Mouse (Mus musculus): ENCODE measurements around the gene Dact2. TPM values are rescaled to one million over a fixed set of nuclear protein-coding genes. Genes with fewer than 3 reads are reported as not detected.
A peak's percentile ranks its signal among the peaks of the same experiment; 100 is the strongest.

Gene Dact2
- polyA plus RNA-seq, 1 experiment from 2014 or later: 1.1 TPM

DNA sequence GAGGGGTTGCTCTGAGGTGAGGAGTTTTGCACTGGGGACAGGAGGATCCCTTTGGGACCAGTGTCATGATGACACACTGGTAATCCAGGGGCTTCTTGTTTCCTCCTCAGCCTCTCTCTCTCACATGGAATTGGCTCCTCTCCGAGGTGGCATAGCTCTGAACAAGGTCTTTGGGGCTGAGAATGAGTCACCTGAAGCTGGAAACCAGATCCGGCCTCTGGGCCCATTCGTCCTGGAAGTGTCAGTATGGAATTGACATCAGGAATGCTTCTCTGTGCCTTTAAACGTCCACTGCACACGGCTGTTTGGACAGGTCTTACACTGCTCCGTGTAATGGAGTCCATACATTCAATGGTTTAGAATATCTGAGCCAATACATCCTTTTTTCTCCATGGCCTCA is 33.0 kb upstream of the Dact2 start:
- DNase-seq (ENCODE audit: low spot score) (no peak), ATAC-seq (ENCODE audit: insufficient read depth, low FRiP score, low TSS enrichment) (no peak)
- 67% methylated on average over 6 of the region's 6 CpGs for WGBS
- H3K9ac ChIP-seq (ENCODE audit: low read length): no peak overlapping the region
- no peaks in the 10 kb centered on the region for H3K27me3 ChIP-seq (ENCODE audit: control insufficient read depth, insufficient read depth, low read length)
- H3K4me2 ChIP-seq (ENCODE audit: low read depth): no peak overlapping the region
- H3K36me3 ChIP-seq (ENCODE audit: control insufficient read depth, insufficient read depth, low read length): no peaks in the 10 kb centered on the region
- H3K27ac ChIP-seq (ENCODE audit: low read depth, low read length): no peak overlapping the region
- H3K4me3 ChIP-seq (ENCODE audit: low read depth, low read length): no peak overlapping the region
- no peaks in the 10 kb centered on the region for H3K9me3 ChIP-seq (ENCODE audit: control insufficient read depth, low read length)
- no peaks in the 10 kb centered on the region for H3K4me1 ChIP-seq (ENCODE audit: control insufficient read depth, insufficient read depth, low read length)

GRCm38 (mm10) chr17:14234774-14235389 is 30.8 kb upstream of the Dact2 start:
- H3K4me1 ChIP-seq (ENCODE audit: control insufficient read depth, insufficient read depth, low read length): no peaks in the 10 kb centered on the region
- no peak for DNase-seq (ENCODE audit: low spot score)
- no peak overlapping the region for H3K27ac ChIP-seq (ENCODE audit: low read depth, low read length)
- H3K9ac ChIP-seq (ENCODE audit: low read length): no peak overlapping the region
- no peak overlapping the region for H3K4me3 ChIP-seq (ENCODE audit: low read depth, low read length)
- H3K9me3 ChIP-seq (ENCODE audit: control insufficient read depth, low read length): no peaks in the 10 kb centered on the region
- no peak overlapping the region for H3K4me2 ChIP-seq (ENCODE audit: low read depth)
- no peaks in the 10 kb centered on the region for H3K36me3 ChIP-seq (ENCODE audit: control insufficient read depth, insufficient read depth, low read length)
- ATAC-seq (ENCODE audit: insufficient read depth, low FRiP score, low TSS enrichment): no peak
- no peaks in the 10 kb centered on the region for H3K27me3 ChIP-seq (ENCODE audit: control insufficient read depth, insufficient read depth, low read length)
- 51% methylated on average over 12 of the region's 12 CpGs for WGBS

- H3K27ac ChIP-seq (ENCODE audit: low read depth, low read length): no peak overlapping the region
- H3K9me3 ChIP-seq (ENCODE audit: control insufficient read depth, low read length): no peaks in the 10 kb centered on the region
- H3K4me1 ChIP-seq (ENCODE audit: control insufficient read depth, insufficient read depth, low read length): no peaks in the 10 kb centered on the region
- WGBS: 60% methylated on average over 4 of the region's 4 CpGs
- H3K4me2 ChIP-seq (ENCODE audit: low read depth): no peak overlapping the region
- DNase-seq (ENCODE audit: low spot score) (no peak), ATAC-seq (ENCODE audit: insufficient read depth, low FRiP score, low TSS enrichment) (no peak)
- H3K4me3 ChIP-seq (ENCODE audit: low read depth, low read length): no peak overlapping the region
- H3K9ac ChIP-seq (ENCODE audit: low read length): no peak overlapping the region
- no peaks in the 10 kb centered on the region for H3K27me3 ChIP-seq (ENCODE audit: control insufficient read depth, insufficient read depth, low read length)
- H3K36me3 ChIP-seq (ENCODE audit: control insufficient read depth, insufficient read depth, low read length): no peaks in the 10 kb centered on the region
Measured at GRCm38 (mm10) chr17:14233658-14234057, 29.6 kb upstream of the Dact2 start.

DNA sequence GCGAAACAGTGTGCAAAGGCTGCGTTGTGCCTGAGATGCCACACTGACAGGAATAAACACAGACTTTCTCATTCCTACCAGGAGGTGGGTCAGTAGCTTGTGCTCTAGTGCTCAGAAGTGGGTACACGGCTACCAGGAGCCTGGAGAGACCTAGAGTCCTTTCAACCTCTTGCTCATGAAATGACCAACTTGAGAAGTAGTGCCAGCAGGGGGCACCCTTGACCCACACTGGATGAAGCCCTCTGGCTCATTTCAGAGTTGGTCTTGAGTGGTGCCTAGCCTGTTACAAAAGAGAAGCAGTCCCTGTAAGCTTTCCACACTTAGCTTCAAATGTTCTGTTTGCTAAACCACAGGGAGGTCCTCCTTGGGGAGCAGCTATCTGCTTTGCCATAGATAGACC is 28.5 kb upstream of the Dact2 start:
- peak; percentile 87 for DNase-seq (ENCODE audit: low spot score)
- ATAC-seq (ENCODE audit: insufficient read depth, low FRiP score, low TSS enrichment): no peak
- Histone ChIP-seq H3K9me3 (ENCODE audit: control insufficient read depth, low read length) (no peaks in the 10 kb centered on the region), H3K9ac (ENCODE audit: low read length) (no peak overlapping the region), H3K4me2 (ENCODE audit: low read depth) (no peak overlapping the region), H3K4me3 (ENCODE audit: low read depth, low read length) (no peak overlapping the region), H3K36me3 (ENCODE audit: control insufficient read depth, insufficient read depth, low read length) (no peaks in the 10 kb centered on the region), H3K4me1 (ENCODE audit: control insufficient read depth, insufficient read depth, low read length) (no peaks in the 10 kb centered on the region), H3K27ac (ENCODE audit: low read depth, low read length) (no peak overlapping the region), H3K27me3 (ENCODE audit: control insufficient read depth, insufficient read depth, low read length) (no peaks in the 10 kb centered on the region)
- 68% methylated on average over 3 of the region's 3 CpGs for WGBS

GRCm38 (mm10) chr17:14230698-14231430 is 26.8 kb upstream of the Dact2 start:
- no peak overlapping the region for H3K4me2 ChIP-seq (ENCODE audit: low read depth)
- H3K27me3 ChIP-seq (ENCODE audit: control insufficient read depth, insufficient read depth, low read length): no peaks in the 10 kb centered on the region
- H3K4me1 ChIP-seq (ENCODE audit: control insufficient read depth, insufficient read depth, low read length): no peaks in the 10 kb centered on the region
- H3K36me3 ChIP-seq (ENCODE audit: control insufficient read depth, insufficient read depth, low read length): no peaks in the 10 kb centered on the region
- no peak overlapping the region for H3K9ac ChIP-seq (ENCODE audit: low read length)
- ATAC-seq (ENCODE audit: insufficient read depth, low FRiP score, low TSS enrichment) (no peak), DNase-seq (ENCODE audit: low spot score) (peak; percentile 44)
- H3K4me3 ChIP-seq (ENCODE audit: low read depth, low read length): no peak overlapping the region
- no peak overlapping the region for H3K27ac ChIP-seq (ENCODE audit: low read depth, low read length)
- no peaks in the 10 kb centered on the region for H3K9me3 ChIP-seq (ENCODE audit: control insufficient read depth, low read length)
- WGBS: 19% methylated on average over 13 of the region's 13 CpGs

DNA sequence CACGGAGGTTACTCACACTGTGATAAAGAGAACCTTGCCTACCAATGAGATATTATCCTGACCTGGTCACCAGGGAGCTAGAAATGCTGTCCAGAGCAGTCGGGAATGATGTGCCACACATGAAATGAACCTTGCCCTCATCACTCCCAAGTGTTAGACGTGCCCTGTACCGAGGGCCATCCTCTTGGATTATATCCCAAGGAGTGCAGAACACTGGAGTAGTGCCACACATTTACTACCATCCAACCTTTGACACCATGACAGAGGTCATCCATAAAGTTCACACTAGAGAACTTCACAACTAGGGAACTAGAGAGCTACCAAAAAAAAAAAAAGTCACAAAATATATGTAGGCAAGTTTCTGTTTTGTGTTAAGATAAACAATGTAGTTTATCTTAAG is 24.3 kb upstream of the Dact2 start:
- WGBS: 72% methylated on average over 4 of the region's 4 CpGs
- Histone ChIP-seq H3K36me3 (ENCODE audit: control insufficient read depth, insufficient read depth, low read length) (no peaks in the 10 kb centered on the region), H3K9ac (ENCODE audit: low read length) (no peak overlapping the region), H3K4me2 (ENCODE audit: low read depth) (no peak overlapping the region), H3K4me3 (ENCODE audit: low read depth, low read length) (no peak overlapping the region), H3K27me3 (ENCODE audit: control insufficient read depth, insufficient read depth, low read length) (no peaks in the 10 kb centered on the region), H3K27ac (ENCODE audit: low read depth, low read length) (no peak overlapping the region), H3K4me1 (ENCODE audit: control insufficient read depth, insufficient read depth, low read length) (no peaks in the 10 kb centered on the region), H3K9me3 (ENCODE audit: control insufficient read depth, low read length) (no peaks in the 10 kb centered on the region)
- no peak for DNase-seq (ENCODE audit: low spot score)
- ATAC-seq (ENCODE audit: insufficient read depth, low FRiP score, low TSS enrichment): no peak

- H3K9ac ChIP-seq (ENCODE audit: low read length): no peak overlapping the region
- no peaks in the 10 kb centered on the region for H3K27me3 ChIP-seq (ENCODE audit: control insufficient read depth, insufficient read depth, low read length)
- ATAC-seq (ENCODE audit: insufficient read depth, low FRiP score, low TSS enrichment) (no peak), DNase-seq (ENCODE audit: low spot score) (no peak)
- no peak overlapping the region for H3K27ac ChIP-seq (ENCODE audit: low read depth, low read length)
- H3K9me3 ChIP-seq (ENCODE audit: control insufficient read depth, low read length): no peaks in the 10 kb centered on the region
- 42% methylated on average over 6 of the region's 6 CpGs for WGBS
- H3K36me3 ChIP-seq (ENCODE audit: control insufficient read depth, insufficient read depth, low read length): no peaks in the 10 kb centered on the region
- no peaks in the 10 kb centered on the region for H3K4me1 ChIP-seq (ENCODE audit: control insufficient read depth, insufficient read depth, low read length)
- H3K4me2 ChIP-seq (ENCODE audit: low read depth): no peak overlapping the region
- H3K4me3 ChIP-seq (ENCODE audit: low read depth, low read length): no peak overlapping the region
Measured at GRCm38 (mm10) chr17:14227601-14228000, 23.5 kb upstream of the Dact2 start.

GRCm38 (mm10) chr17:14226778-14227177 is 22.7 kb upstream of the Dact2 start:
- Histone ChIP-seq H3K27ac (ENCODE audit: low read depth, low read length) (no peak overlapping the region), H3K4me2 (ENCODE audit: low read depth) (no peak overlapping the region)
- no peak for ATAC-seq (ENCODE audit: insufficient read depth, low FRiP score, low TSS enrichment)

GRCm38 (mm10) chr17:14225982-14226652 is 22.0 kb upstream of the Dact2 start:
- ATAC-seq (ENCODE audit: insufficient read depth, low FRiP score, low TSS enrichment): no peak
- H3K9ac ChIP-seq (ENCODE audit: low read length): no peak overlapping the region
- WGBS: 72% methylated on average over 9 of the region's 9 CpGs

More at GRCm38 (mm10) chr17:14226778-14227177, 22.7 kb upstream of the Dact2 start:
- Histone ChIP-seq H3K9me3 (ENCODE audit: control insufficient read depth, low read length) (no peaks in the 10 kb centered on the region), H3K27me3 (ENCODE audit: control insufficient read depth, insufficient read depth, low read length) (no peaks in the 10 kb centered on the region), H3K36me3 (ENCODE audit: control insufficient read depth, insufficient read depth, low read length) (no peaks in the 10 kb centered on the region), H3K4me3 (ENCODE audit: low read depth, low read length) (no peak overlapping the region), H3K9ac (ENCODE audit: low read length) (no peak overlapping the region), H3K4me1 (ENCODE audit: control insufficient read depth, insufficient read depth, low read length) (no peaks in the 10 kb centered on the region)
- 34% methylated on average over 4 of the region's 4 CpGs for WGBS
- DNase-seq (ENCODE audit: low spot score): no peak

More at GRCm38 (mm10) chr17:14225982-14226652, 22.0 kb upstream of the Dact2 start:
- no peak for DNase-seq (ENCODE audit: low spot score)
- H3K4me3 ChIP-seq (ENCODE audit: low read depth, low read length): no peak overlapping the region
- H3K36me3 ChIP-seq (ENCODE audit: control insufficient read depth, insufficient read depth, low read length): no peaks in the 10 kb centered on the region
- no peaks in the 10 kb centered on the region for H3K4me1 ChIP-seq (ENCODE audit: control insufficient read depth, insufficient read depth, low read length)
- no peaks in the 10 kb centered on the region for H3K27me3 ChIP-seq (ENCODE audit: control insufficient read depth, insufficient read depth, low read length)
- no peak overlapping the region for H3K4me2 ChIP-seq (ENCODE audit: low read depth)
- no peak overlapping the region for H3K27ac ChIP-seq (ENCODE audit: low read depth, low read length)
- no peaks in the 10 kb centered on the region for H3K9me3 ChIP-seq (ENCODE audit: control insufficient read depth, low read length)

Data from neural tube, embryonic 11.5 days (tissue).